Mouse (Mus musculus): ENCODE measurements around the gene Atp5d. TPM values are rescaled to one million over a fixed set of nuclear protein-coding genes. Genes with fewer than 3 reads are reported as not detected.

Atp5d gene
- total and polyA plus RNA-seq, 3 experiments: 1,015 to 1,938 (median 1,150) TPM

GRCm38 (mm10) chr10:80180823-80181222, 42.4 kb downstream of the Atp5d start:
- WGBS: 76% methylated on average over 5 of the region's 5 CpGs
- H3K9ac ChIP-seq (ENCODE audit: low read depth, low read length): no peak overlapping the region
- no peaks in the 10 kb centered on the region for H3K27me3 ChIP-seq (ENCODE audit: control insufficient read depth, insufficient read depth, low read length)
- DNase-seq: no peak
- TF ChIP-seq CTCF (IDR thresholded peaks at IDR 0.05) (no peak), POLR2A (IDR thresholded peaks at IDR 0.05; ENCODE audit: insufficient read depth, low read depth, low read length) (no peak), EP300 (IDR thresholded peaks at IDR 0.05; ENCODE audit: insufficient read depth, low read depth, low read length) (no peak)
- no peaks in the 10 kb centered on the region for H3K36me3 ChIP-seq (ENCODE audit: control insufficient read depth, insufficient read depth, low read length)
- H3K27ac ChIP-seq: no peak overlapping the region
- H3K4me1 ChIP-seq (ENCODE audit: control insufficient read depth, insufficient read depth, low read length): no peaks in the 10 kb centered on the region
- intact Hi-C loops (cut with DNase I): no loop called here
- H3K79me2 ChIP-seq (replicated peaks; ENCODE audit: control insufficient read depth, insufficient read depth, low read length): no peaks in the 10 kb centered on the region
- no peak overlapping the region for H3K4me3 ChIP-seq

GRCm38 (mm10) chr10:80182547-80182946, 44.1 kb downstream of the Atp5d start:
- intact Hi-C loops (cut with DNase I): no loop called here
- H3K27ac ChIP-seq: no peak overlapping the region
- no peak overlapping the region for H3K9ac ChIP-seq (ENCODE audit: low read depth, low read length)
- H3K79me2 ChIP-seq (replicated peaks; ENCODE audit: control insufficient read depth, insufficient read depth, low read length): no peaks in the 10 kb centered on the region
- no peak overlapping the region for H3K4me3 ChIP-seq
- no peaks in the 10 kb centered on the region for H3K36me3 ChIP-seq (ENCODE audit: control insufficient read depth, insufficient read depth, low read length)
- no peak for DNase-seq
- WGBS: 88% methylated on average over 7 of the region's 7 CpGs
- H3K4me1 ChIP-seq (ENCODE audit: control insufficient read depth, insufficient read depth, low read length): no peaks in the 10 kb centered on the region
- H3K27me3 ChIP-seq (ENCODE audit: control insufficient read depth, insufficient read depth, low read length): 0 out of 2 replicates have a peak, but pooled peaks cover 1% of the 10 kb centered on the region
- TF ChIP-seq CTCF (IDR thresholded peaks at IDR 0.05) (no peak), POLR2A (IDR thresholded peaks at IDR 0.05; ENCODE audit: insufficient read depth, low read depth, low read length) (no peak), EP300 (IDR thresholded peaks at IDR 0.05; ENCODE audit: insufficient read depth, low read depth, low read length) (no peak)

DNA sequence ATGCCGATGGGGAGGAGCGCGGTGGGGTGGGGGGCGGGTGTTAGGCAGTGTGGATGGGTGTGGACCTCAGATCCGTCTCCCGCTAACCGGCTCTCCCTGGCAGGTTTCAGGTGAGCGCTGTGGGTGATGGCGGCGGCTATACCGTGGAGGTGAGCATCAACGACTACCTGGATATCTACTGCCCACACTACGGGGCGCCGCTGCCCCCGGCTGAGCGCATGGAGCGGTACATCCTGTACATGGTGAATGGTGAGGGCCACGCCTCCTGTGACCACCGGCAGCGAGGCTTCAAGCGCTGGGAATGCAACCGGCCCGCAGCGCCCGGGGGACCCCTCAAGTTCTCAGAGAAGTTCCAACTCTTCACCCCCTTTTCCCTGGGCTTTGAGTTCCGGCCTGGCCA, 48.2 kb downstream of the Atp5d start:
- intact Hi-C loops (cut with DNase I): no loop called here
- Histone ChIP-seq H3K4me3 (no peak overlapping the region), H3K27me3 (ENCODE audit: control insufficient read depth, insufficient read depth, low read length) (0 out of 2 replicates have a peak, but pooled peaks cover 1% of the 10 kb centered on the region), H3K79me2 (replicated peaks; ENCODE audit: control insufficient read depth, insufficient read depth, low read length) (no peaks in the 10 kb centered on the region), H3K4me1 (ENCODE audit: control insufficient read depth, insufficient read depth, low read length) (no peaks in the 10 kb centered on the region), H3K27ac (no peak overlapping the region), H3K9ac (ENCODE audit: low read depth, low read length) (no peak overlapping the region), H3K36me3 (ENCODE audit: control insufficient read depth, insufficient read depth, low read length) (no peaks in the 10 kb centered on the region)
- no peak for DNase-seq
- no peak for TF ChIP-seq POLR2A (IDR thresholded peaks at IDR 0.05; ENCODE audit: insufficient read depth, low read depth, low read length)
- TF ChIP-seq CTCF (IDR thresholded peaks at IDR 0.05): no peak
- TF ChIP-seq EP300 (IDR thresholded peaks at IDR 0.05; ENCODE audit: insufficient read depth, low read depth, low read length): no peak
- 50% methylated on average over 27 of the region's 27 CpGs for WGBS

GRCm38 (mm10) chr10:80187739-80188138, 49.3 kb downstream of the Atp5d start:
- WGBS: 94% methylated on average over 10 of the region's 10 CpGs
- H3K9ac ChIP-seq (ENCODE audit: low read depth, low read length): no peak overlapping the region
- H3K4me1 ChIP-seq (ENCODE audit: control insufficient read depth, insufficient read depth, low read length): no peaks in the 10 kb centered on the region
- H3K27ac ChIP-seq: no peak overlapping the region
- no peaks in the 10 kb centered on the region for H3K79me2 ChIP-seq (replicated peaks; ENCODE audit: control insufficient read depth, insufficient read depth, low read length)
- DNase-seq: no peak
- no peaks in the 10 kb centered on the region for H3K36me3 ChIP-seq (ENCODE audit: control insufficient read depth, insufficient read depth, low read length)
- 0 out of 2 replicates have a peak, but pooled peaks cover 1% of the 10 kb centered on the region for H3K27me3 ChIP-seq (ENCODE audit: control insufficient read depth, insufficient read depth, low read length)
- intact Hi-C loops (cut with DNase I): no loop called here
- H3K4me3 ChIP-seq: no peak overlapping the region
- TF ChIP-seq CTCF (IDR thresholded peaks at IDR 0.05) (no peak), EP300 (IDR thresholded peaks at IDR 0.05; ENCODE audit: insufficient read depth, low read depth, low read length) (no peak), POLR2A (IDR thresholded peaks at IDR 0.05; ENCODE audit: insufficient read depth, low read depth, low read length) (no peak)

- intact Hi-C loops (cut with DNase I): no loop called here
- Histone ChIP-seq H3K36me3 (ENCODE audit: control insufficient read depth, insufficient read depth, low read length) (no peaks in the 10 kb centered on the region), H3K27me3 (ENCODE audit: control insufficient read depth, insufficient read depth, low read length) (0 out of 2 replicates have a peak, but pooled peaks cover 1% of the 10 kb centered on the region), H3K9ac (ENCODE audit: low read depth, low read length) (no peak overlapping the region), H3K79me2 (replicated peaks; ENCODE audit: control insufficient read depth, insufficient read depth, low read length) (no peaks in the 10 kb centered on the region), H3K4me1 (ENCODE audit: control insufficient read depth, insufficient read depth, low read length) (no peaks in the 10 kb centered on the region), H3K27ac (no peak overlapping the region), H3K4me3 (no peak overlapping the region)
- no peak for DNase-seq
- WGBS: 87% methylated on average over 15 of the region's 15 CpGs
- no peak for TF ChIP-seq CTCF (IDR thresholded peaks at IDR 0.05)
- no peak for TF ChIP-seq EP300 (IDR thresholded peaks at IDR 0.05; ENCODE audit: insufficient read depth, low read depth, low read length)
- TF ChIP-seq POLR2A (IDR thresholded peaks at IDR 0.05; ENCODE audit: insufficient read depth, low read depth, low read length): no peak
Measured at GRCm38 (mm10) chr10:80188453-80189024, 50.1 kb downstream of the Atp5d start.

- peak overlapping the region; percentile 44 for H3K4me3 ChIP-seq
- H3K79me2 ChIP-seq (replicated peaks; ENCODE audit: control insufficient read depth, insufficient read depth, low read length): no peaks in the 10 kb centered on the region
- H3K27ac ChIP-seq: no peak overlapping the region
- intact Hi-C loops (cut with DNase I): no loop called here
- no peak for DNase-seq
- H3K36me3 ChIP-seq (ENCODE audit: control insufficient read depth, insufficient read depth, low read length): no peaks in the 10 kb centered on the region
- H3K4me1 ChIP-seq (ENCODE audit: control insufficient read depth, insufficient read depth, low read length): no peaks in the 10 kb centered on the region
- WGBS: 12% methylated on average over 21 of the region's 21 CpGs
- TF ChIP-seq POLR2A (IDR thresholded peaks at IDR 0.05; ENCODE audit: insufficient read depth, low read depth, low read length) (no peak), CTCF (IDR thresholded peaks at IDR 0.05) (no peak), EP300 (IDR thresholded peaks at IDR 0.05; ENCODE audit: insufficient read depth, low read depth, low read length) (no peak)
- H3K27me3 ChIP-seq (ENCODE audit: control insufficient read depth, insufficient read depth, low read length): 0 out of 2 replicates have a peak, but pooled peaks cover 1% of the 10 kb centered on the region
- no peak overlapping the region for H3K9ac ChIP-seq (ENCODE audit: low read depth, low read length)
Measured at GRCm38 (mm10) chr10:80189999-80190398, 51.6 kb downstream of the Atp5d start.
